Mouse (Mus musculus) brain, embryonic 14.5 days (tissue): ENCODE results near the gene Frmd6.

Source experiments
- CTCF ChIP-seq: fragments of 200-500 bp; IDR thresholded peaks from 2 replicates; pipeline ENCODE4 v1.5.1; 2012; ENCODE audit warnings: inconsistent platforms, mild to moderate bottlenecking, moderate library complexity, borderline replicate concordance; ENCODE audit not compliant: insufficient read depth, insufficient read length; ENCODE audit errors: extremely low read depth
- POLR2A ChIP-seq: fragments of 200-500 bp; IDR thresholded peaks from 2 replicates; pipeline ENCODE4 v1.6.1; 2012; ENCODE audit warnings: mild to moderate bottlenecking, inconsistent platforms, borderline replicate concordance; ENCODE audit not compliant: poor library complexity, insufficient read depth, insufficient read length, severe bottlenecking; ENCODE audit errors: extremely low read depth

- TF ChIP-seq POLR2A (no peak), CTCF (no peak)
These were observed 79.2 kb downstream of the Frmd6 start for GRCm38 (mm10) chr12:70904471-70904870.
